Mouse (Mus musculus) kidney, embryonic 14.5 days (tissue): ENCODE data around the gene Klk1b1. TPM values are rescaled to one million over a fixed set of nuclear protein-coding genes. Genes with fewer than 3 reads are reported as not detected.
"Not testable (repeated sequence)": the region's sequence is repeated elsewhere in the genome, so short reads cannot be mapped to it uniquely, and the experiment has no call there.

ENCODE experiments used
- ATAC-seq: fragments of 200-750 bp; cut with Nextera tagmentation; 2 replicates; pipeline ENCODE4 v1.8.0; 2017; ENCODE audit warnings: moderate number of reproducible peaks, mild to moderate bottlenecking, moderate TSS enrichment, moderate library complexity; ENCODE audit not compliant: low FRiP score, low TSS enrichment
- H3K27ac ChIP-seq: fragments of 300-500 bp; sonication (generic); 2 replicates; pipeline ENCODE4 v1.5.1; 2014; ENCODE audit warnings: low read depth, mild to moderate bottlenecking, low read length, moderate library complexity, mixed read lengths
- H3K27me3 ChIP-seq: fragments of 300-500 bp; sonication (generic); 2 replicates; pipeline ENCODE4 v1.6.1; 2014; ENCODE audit warnings: mild to moderate bottlenecking, low read length; ENCODE audit not compliant: control insufficient read depth, insufficient read depth
- H3K36me3 ChIP-seq: fragments of 300-500 bp; sonication (generic); 2 replicates; pipeline ENCODE4 v1.6.1; 2014; ENCODE audit warnings: low read length, mixed read lengths; ENCODE audit not compliant: control insufficient read depth, insufficient read depth
- H3K4me1 ChIP-seq: fragments of 300-500 bp; sonication (generic); 2 replicates; pipeline ENCODE4 v1.6.1; 2014; ENCODE audit warnings: low read length, mixed read lengths; ENCODE audit not compliant: control insufficient read depth, insufficient read depth
- H3K4me2 ChIP-seq: fragments of 300-500 bp; sonication (generic); replicated peaks from 2 replicates; pipeline ENCODE4 v1.6.1; 2014; ENCODE audit warnings: low read depth, mild to moderate bottlenecking, low read length
- H3K4me3 ChIP-seq: fragments of 300-500 bp; sonication (generic); 2 replicates; pipeline ENCODE4 v1.5.1; 2014; ENCODE audit warnings: mild to moderate bottlenecking, low read length
- H3K9ac ChIP-seq: fragments of 300-500 bp; sonication (generic); 2 replicates; pipeline ENCODE4 v1.6.1; 2014; ENCODE audit warnings: low read depth, mild to moderate bottlenecking, low read length, moderate library complexity
- H3K9me3 ChIP-seq: fragments of 300-500 bp; sonication (generic); 2 replicates; pipeline ENCODE4 v1.6.1; 2016; ENCODE audit warnings: low read length; ENCODE audit not compliant: control insufficient read depth
- WGBS: fragments of 180-500 bp; shearing (Covaris S2); extraction: QIAGEN DNeasy Blood & Tissue Kit; methylation state at CpG from one replicate; pipeline ENCODE4 v1.1.7; 2014; 5-methylcytosine and 5-hydroxymethylcytosine counted together
- polyA plus RNA-seq: library from polyadenylated mRNA; unstranded; fragments of >200 nt; fragmentation: Nextera tagmentation; extraction: Ambion mirVana; gene quantifications from 2 replicates; pipeline ENCODE4 v1.2.1, GENCODE M21; 2014

The Klk1b1 gene
- polyA plus RNA-seq, 1 experiment from 2014 or later: not detected

DNA sequence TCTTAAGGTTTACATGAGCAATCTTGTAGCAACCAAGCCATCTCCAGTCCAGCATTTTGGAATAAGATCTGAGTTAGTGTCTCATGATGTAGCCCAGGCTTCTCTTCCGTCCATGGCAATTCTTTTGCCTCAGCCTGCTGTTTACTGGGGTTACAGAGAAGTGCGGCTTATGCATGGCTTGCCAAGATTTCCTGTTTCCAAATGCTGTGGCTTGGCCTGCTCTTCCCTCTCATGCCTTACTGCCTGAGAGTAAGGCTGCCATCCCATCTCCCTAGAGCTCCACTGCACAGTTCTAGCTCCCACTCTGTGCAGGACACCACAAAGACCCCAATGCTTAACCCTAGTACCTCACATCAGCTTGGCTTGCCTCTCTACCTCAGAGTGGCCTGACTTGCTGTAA lies 1.1 kb downstream of the Klk1b1 start:
- Histone ChIP-seq H3K4me3 (no peak overlapping the region), H3K9me3 (no peaks in the 10 kb centered on the region), H3K27me3 (no peaks in the 10 kb centered on the region), H3K9ac (no peak overlapping the region), H3K36me3 (no peaks in the 10 kb centered on the region), H3K4me1 (no peaks in the 10 kb centered on the region), H3K4me2 (no peak overlapping the region), H3K27ac (no peak overlapping the region)
- no peak for ATAC-seq
- 94% methylated on average over 2 of the region's 2 CpGs for WGBS

DNA sequence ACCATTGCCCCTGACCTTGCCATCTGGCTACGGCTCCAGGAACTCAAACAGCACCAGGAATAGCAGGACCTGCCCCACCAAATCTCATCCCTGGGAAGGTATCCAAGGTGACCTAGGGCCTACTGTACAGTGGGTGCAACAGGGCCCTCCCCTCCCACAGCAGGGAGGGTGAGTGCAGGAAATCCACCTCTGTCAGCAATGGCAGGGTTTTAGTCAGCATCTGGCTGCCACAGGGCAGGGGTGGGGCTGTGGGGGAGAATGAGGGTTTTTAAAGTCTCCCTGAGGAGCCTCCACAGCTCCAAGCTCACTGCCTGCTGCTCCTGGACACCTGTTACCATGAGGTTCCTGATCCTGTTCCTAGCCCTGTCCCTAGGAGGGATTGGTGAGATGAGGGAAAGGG lies 9.2 kb downstream of the Klk1b1 start, which contains the start of gene Klk1b9:
Klk1b9 (plus strand) TSS at position 301 of the 400 bp plus-strand sequence.
- H3K4me1 ChIP-seq, H3K9ac ChIP-seq, H3K27ac ChIP-seq, H3K36me3 ChIP-seq, H3K9me3 ChIP-seq, H3K27me3 ChIP-seq, H3K4me2 ChIP-seq, ATAC-seq, H3K4me3 ChIP-seq: not testable (repeated sequence)
- WGBS: 63% methylated on average over 1 of the region's 1 CpGs

DNA sequence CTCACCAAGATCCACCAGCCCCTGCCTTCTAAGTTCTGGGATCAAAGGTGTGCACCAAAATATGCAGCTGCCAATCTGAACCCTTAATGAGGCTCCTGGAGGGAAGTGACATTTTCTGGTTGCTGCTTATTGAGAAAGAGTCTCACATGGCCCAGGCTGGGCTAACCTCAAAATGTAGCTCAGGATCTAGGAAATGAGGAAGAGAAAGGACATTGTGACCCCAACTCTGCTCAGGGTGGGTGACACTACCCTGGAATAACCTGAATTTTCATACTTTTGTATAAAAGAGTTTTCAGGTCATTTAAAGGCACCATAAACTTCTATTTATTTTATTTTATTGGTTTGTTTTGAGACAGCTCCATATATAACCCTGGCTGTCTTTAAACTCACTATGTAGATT lies 19.1 kb downstream of the Klk1b1 start:
- ATAC-seq: no peak
- H3K4me1 ChIP-seq: no peaks in the 10 kb centered on the region
- H3K36me3 ChIP-seq: no peaks in the 10 kb centered on the region
- H3K4me2 ChIP-seq: no peak overlapping the region
- no peaks in the 10 kb centered on the region for H3K27me3 ChIP-seq
- no peak overlapping the region for H3K9ac ChIP-seq
- no peak overlapping the region for H3K27ac ChIP-seq
- H3K4me3 ChIP-seq: no peak overlapping the region
- H3K9me3 ChIP-seq: no peaks in the 10 kb centered on the region

DNA sequence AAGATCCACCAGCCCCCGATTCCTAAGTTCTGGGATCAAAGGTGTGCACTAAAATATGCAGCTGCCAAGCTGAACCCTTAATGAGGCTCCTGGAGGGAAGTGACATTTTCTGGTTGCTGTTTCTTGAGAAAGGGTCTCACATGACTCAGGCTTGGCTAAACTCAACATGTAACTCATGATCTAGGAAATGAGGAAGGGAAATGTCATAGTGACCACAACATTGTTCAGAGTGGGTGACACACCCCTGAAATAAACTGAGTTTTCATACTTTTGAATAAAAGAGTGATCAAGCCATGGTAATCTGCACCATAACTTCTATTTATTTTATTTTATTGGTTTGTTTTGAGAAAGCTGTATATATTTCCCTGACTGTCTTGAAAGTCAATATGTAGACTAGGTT lies 28.3 kb downstream of the Klk1b1 start:
- ATAC-seq, H3K4me3 ChIP-seq: not testable (repeated sequence)
- WGBS: 55% methylated on average over 1 of the region's 1 CpGs

DNA sequence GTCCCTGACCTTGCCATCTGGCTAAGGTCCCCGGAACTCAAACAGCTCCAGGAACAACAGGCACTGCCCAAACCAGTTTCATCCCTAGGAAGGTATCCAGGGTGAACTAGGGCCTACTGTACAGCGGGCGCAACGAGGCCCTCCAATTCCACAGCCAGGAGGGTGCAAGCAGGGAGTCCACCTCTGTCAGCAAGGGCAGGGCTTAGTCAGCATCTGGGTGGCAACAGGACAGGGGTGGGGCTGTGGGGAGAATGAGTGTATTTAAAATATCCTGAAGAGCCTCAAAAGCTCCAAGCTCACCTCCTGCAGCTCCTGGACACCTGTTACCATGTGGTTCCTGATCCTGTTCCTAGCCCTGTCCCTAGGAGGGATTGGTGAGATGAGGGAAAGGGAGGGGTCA lies 29.0 kb downstream of the Klk1b1 start, which contains the start of gene Klk1b11:
Klk1b11 (plus strand) TSS at position 301 of the 400 bp plus-strand sequence.
- H3K27me3 ChIP-seq, H3K9ac ChIP-seq, H3K4me3 ChIP-seq, H3K4me2 ChIP-seq, H3K27ac ChIP-seq, H3K9me3 ChIP-seq, H3K36me3 ChIP-seq, ATAC-seq, H3K4me1 ChIP-seq: not testable (repeated sequence)
- WGBS: 85% methylated on average over 4 of the region's 4 CpGs

More for the DNA sequence above, 28.3 kb downstream of the Klk1b1 start:
- not testable (repeated sequence) for H3K9me3 ChIP-seq, H3K4me1 ChIP-seq, H3K27me3 ChIP-seq, H3K4me2 ChIP-seq, H3K27ac ChIP-seq, H3K36me3 ChIP-seq, H3K9ac ChIP-seq

DNA sequence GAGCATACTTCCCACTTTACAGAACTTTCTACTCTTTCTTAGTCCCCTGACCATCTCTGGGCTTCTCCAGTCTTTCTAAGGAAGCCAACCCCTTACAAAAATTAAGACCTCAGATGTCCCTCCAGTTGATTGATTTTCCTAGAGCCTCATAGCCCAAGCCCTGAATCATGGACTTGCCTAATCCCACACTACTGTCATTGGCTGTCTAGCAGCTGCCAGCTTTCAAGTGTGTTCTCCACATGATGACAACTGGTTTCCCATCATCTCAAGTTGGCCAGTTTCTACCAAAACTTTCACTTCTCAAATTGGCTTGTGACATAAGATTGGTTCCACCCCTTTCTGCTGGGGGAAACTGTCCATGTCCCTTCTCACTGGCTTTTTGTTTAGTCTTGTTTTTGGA lies 38.3 kb downstream of the Klk1b1 start:
- Histone ChIP-seq H3K4me2 (no peak overlapping the region), H3K4me3 (no peak overlapping the region), H3K4me1 (no peaks in the 10 kb centered on the region), H3K9me3 (no peaks in the 10 kb centered on the region), H3K9ac (no peak overlapping the region), H3K36me3 (no peaks in the 10 kb centered on the region), H3K27me3 (no peaks in the 10 kb centered on the region), H3K27ac (no peak overlapping the region)
- no peak for ATAC-seq

DNA sequence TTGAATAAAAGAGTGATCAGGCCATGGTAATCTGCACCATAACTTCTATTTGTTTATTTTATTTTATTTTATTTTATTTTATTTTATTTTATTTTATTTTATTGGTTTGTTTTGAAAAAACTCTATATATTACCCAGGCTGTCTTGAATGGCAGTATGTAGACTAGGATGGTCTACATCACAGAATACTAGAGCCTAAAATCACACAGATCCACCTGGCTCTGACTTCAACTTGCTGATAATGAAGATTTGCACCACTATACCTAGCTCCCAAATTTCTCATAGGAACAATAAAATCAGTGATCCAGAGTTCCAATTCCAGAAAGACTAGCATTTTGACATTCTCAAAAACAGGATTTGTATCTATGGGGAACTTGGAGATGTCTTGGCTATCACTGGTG lies 45.3 kb downstream of the Klk1b1 start, which contains the start of gene Klk1b26:
Klk1b26 (plus strand) TSS at position 301 of the 400 bp plus-strand sequence.
- not testable (repeated sequence) for H3K9me3 ChIP-seq, H3K4me3 ChIP-seq, H3K4me2 ChIP-seq, ATAC-seq, H3K27ac ChIP-seq, H3K4me1 ChIP-seq, H3K36me3 ChIP-seq, H3K27me3 ChIP-seq, H3K9ac ChIP-seq

DNA sequence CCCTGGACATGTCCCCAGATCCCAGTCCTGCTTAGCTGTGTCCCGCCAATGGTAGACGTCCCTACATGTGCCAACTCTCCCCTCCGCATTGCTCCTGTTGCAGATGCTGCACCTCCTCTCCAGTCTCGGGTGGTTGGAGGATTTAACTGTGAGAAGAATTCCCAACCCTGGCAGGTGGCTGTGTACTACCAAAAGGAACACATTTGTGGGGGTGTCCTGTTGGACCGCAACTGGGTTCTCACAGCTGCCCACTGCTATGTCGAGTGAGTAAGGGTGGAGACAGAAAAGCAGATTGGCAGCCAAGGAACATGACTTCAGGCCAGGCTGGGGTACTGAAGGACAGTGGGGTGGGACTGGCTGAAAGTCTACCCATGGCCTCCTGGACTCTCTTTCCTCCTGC lies 48.1 kb downstream of the Klk1b1 start:
- H3K9me3 ChIP-seq, H3K4me2 ChIP-seq, H3K27ac ChIP-seq, H3K4me1 ChIP-seq, H3K27me3 ChIP-seq, H3K9ac ChIP-seq, ATAC-seq, H3K4me3 ChIP-seq, H3K36me3 ChIP-seq: not testable (repeated sequence)
- 85% methylated on average over 6 of the region's 6 CpGs for WGBS

DNA sequence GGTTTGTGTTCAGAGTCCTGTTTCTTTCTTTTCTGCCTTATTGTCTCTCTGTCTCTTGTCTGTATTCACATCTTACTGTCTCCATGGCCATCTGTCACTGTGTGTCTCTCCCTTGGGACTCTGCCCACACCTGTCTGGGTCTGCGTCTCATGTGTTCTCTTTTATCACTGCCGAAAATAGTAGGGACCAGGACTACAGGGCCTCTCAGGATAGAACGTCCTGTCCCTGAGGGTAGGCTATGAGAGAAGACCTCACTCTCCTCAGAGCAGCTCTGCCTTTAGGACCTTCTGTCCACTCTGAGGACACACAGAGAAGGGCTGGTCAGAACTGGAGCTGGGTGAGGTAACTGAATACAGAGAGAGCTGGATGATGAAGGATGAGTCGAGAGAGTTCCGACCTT lies 48.5 kb downstream of the Klk1b1 start:
- Histone ChIP-seq H3K4me3 (no peak overlapping the region), H3K4me1 (no peaks in the 10 kb centered on the region), H3K36me3 (no peaks in the 10 kb centered on the region), H3K9me3 (no peaks in the 10 kb centered on the region), H3K27ac (no peak overlapping the region), H3K9ac (no peak overlapping the region), H3K27me3 (no peaks in the 10 kb centered on the region), H3K4me2 (no peak overlapping the region)
- ATAC-seq: no peak
- WGBS: 88% methylated on average over 5 of the region's 5 CpGs
